Mouse (Mus musculus): ENCODE results near the gene Fgf9. TPM values are rescaled to one million over a fixed set of nuclear protein-coding genes. Genes with fewer than 3 reads are reported as not detected.

The Fgf9 gene
- polyA plus RNA-seq, 1 experiment, result 0.11 TPM

- Histone ChIP-seq H3K27ac (ENCODE audit: control insufficient read depth, insufficient read depth, low read depth, low read length) (no peak overlapping the region), H3K4me3 (ENCODE audit: control insufficient read depth, low read depth, low read length) (no peak overlapping the region), H3K27me3 (ENCODE audit: control insufficient read depth, insufficient read depth, low read length) (no peaks in the 10 kb centered on the region), H3K4me1 (ENCODE audit: control insufficient read depth, insufficient read depth, low read length) (no peaks in the 10 kb centered on the region), H3K36me3 (ENCODE audit: control insufficient read depth, insufficient read depth, low read length) (no peaks in the 10 kb centered on the region)
- TF ChIP-seq POLR2A (IDR thresholded peaks at IDR 0.05; ENCODE audit: control insufficient read depth, low read depth, low read length) (no peak), CTCF (IDR thresholded peaks at IDR 0.05; ENCODE audit: control insufficient read depth, insufficient read depth, insufficient replicate concordance, low read depth, low read length) (no peak)
Measured at GRCm38 (mm10) chr14:58112341-58112740, 42.0 kb downstream of the Fgf9 start.

GRCm38 (mm10) chr14:58113180-58113579, 42.8 kb downstream of the Fgf9 start:
- Histone ChIP-seq H3K27ac (ENCODE audit: control insufficient read depth, insufficient read depth, low read depth, low read length) (no peak overlapping the region), H3K4me3 (ENCODE audit: control insufficient read depth, low read depth, low read length) (no peak overlapping the region), H3K4me1 (ENCODE audit: control insufficient read depth, insufficient read depth, low read length) (no peaks in the 10 kb centered on the region), H3K27me3 (ENCODE audit: control insufficient read depth, insufficient read depth, low read length) (no peaks in the 10 kb centered on the region), H3K36me3 (ENCODE audit: control insufficient read depth, insufficient read depth, low read length) (no peaks in the 10 kb centered on the region)
- TF ChIP-seq CTCF (IDR thresholded peaks at IDR 0.05; ENCODE audit: control insufficient read depth, insufficient read depth, insufficient replicate concordance, low read depth, low read length), result no peak
- no peak for TF ChIP-seq POLR2A (IDR thresholded peaks at IDR 0.05; ENCODE audit: control insufficient read depth, low read depth, low read length)

- Histone ChIP-seq H3K27me3 (ENCODE audit: control insufficient read depth, insufficient read depth, low read length) (no peaks in the 10 kb centered on the region), H3K4me1 (ENCODE audit: control insufficient read depth, insufficient read depth, low read length) (no peaks in the 10 kb centered on the region), H3K27ac (ENCODE audit: control insufficient read depth, insufficient read depth, low read depth, low read length) (no peak overlapping the region), H3K36me3 (ENCODE audit: control insufficient read depth, insufficient read depth, low read length) (no peaks in the 10 kb centered on the region), H3K4me3 (ENCODE audit: control insufficient read depth, low read depth, low read length) (no peak overlapping the region)
- TF ChIP-seq CTCF (IDR thresholded peaks at IDR 0.05; ENCODE audit: control insufficient read depth, insufficient read depth, insufficient replicate concordance, low read depth, low read length), result no peak
- no peak for TF ChIP-seq POLR2A (IDR thresholded peaks at IDR 0.05; ENCODE audit: control insufficient read depth, low read depth, low read length)
Measured at GRCm38 (mm10) chr14:58114146-58114545, 43.8 kb downstream of the Fgf9 start.

GRCm38 (mm10) chr14:58124625-58125024, 54.3 kb downstream of the Fgf9 start:
- TF ChIP-seq CTCF (IDR thresholded peaks at IDR 0.05; ENCODE audit: control insufficient read depth, insufficient read depth, insufficient replicate concordance, low read depth, low read length) (no peak), POLR2A (IDR thresholded peaks at IDR 0.05; ENCODE audit: control insufficient read depth, low read depth, low read length) (no peak)
- no peaks in the 10 kb centered on the region for H3K36me3 ChIP-seq (ENCODE audit: control insufficient read depth, insufficient read depth, low read length)
- H3K4me3 ChIP-seq (ENCODE audit: control insufficient read depth, low read depth, low read length), result no peak overlapping the region
- H3K4me1 ChIP-seq (ENCODE audit: control insufficient read depth, insufficient read depth, low read length), result no peaks in the 10 kb centered on the region; the same call in none of the 2 replicates
- no peak overlapping the region for H3K27ac ChIP-seq (ENCODE audit: control insufficient read depth, insufficient read depth, low read depth, low read length)
- no peaks in the 10 kb centered on the region for H3K27me3 ChIP-seq (ENCODE audit: control insufficient read depth, insufficient read depth, low read length)

GRCm38 (mm10) chr14:58126508-58126907, 56.2 kb downstream of the Fgf9 start:
- no peaks in the 10 kb centered on the region; the same call in none of the 2 replicates for H3K4me1 ChIP-seq (ENCODE audit: control insufficient read depth, insufficient read depth, low read length)
- H3K4me3 ChIP-seq (ENCODE audit: control insufficient read depth, low read depth, low read length), result peak overlapping the region; percentile 76; the same call in 1 of the 2 replicates
- no peak overlapping the region for H3K27ac ChIP-seq (ENCODE audit: control insufficient read depth, insufficient read depth, low read depth, low read length)
- no peak for TF ChIP-seq POLR2A (IDR thresholded peaks at IDR 0.05; ENCODE audit: control insufficient read depth, low read depth, low read length)
- TF ChIP-seq CTCF (IDR thresholded peaks at IDR 0.05; ENCODE audit: control insufficient read depth, insufficient read depth, insufficient replicate concordance, low read depth, low read length), result no peak
- no peaks in the 10 kb centered on the region for H3K36me3 ChIP-seq (ENCODE audit: control insufficient read depth, insufficient read depth, low read length)
- H3K27me3 ChIP-seq (ENCODE audit: control insufficient read depth, insufficient read depth, low read length), result no peaks in the 10 kb centered on the region

GRCm38 (mm10) chr14:58139506-58140055, 69.2 kb downstream of the Fgf9 start:
- no peak for TF ChIP-seq POLR2A (IDR thresholded peaks at IDR 0.05; ENCODE audit: control insufficient read depth, low read depth, low read length)
- TF ChIP-seq CTCF (IDR thresholded peaks at IDR 0.05; ENCODE audit: control insufficient read depth, insufficient read depth, insufficient replicate concordance, low read depth, low read length), result no peak
- Histone ChIP-seq H3K36me3 (ENCODE audit: control insufficient read depth, insufficient read depth, low read length) (no peaks in the 10 kb centered on the region), H3K4me3 (ENCODE audit: control insufficient read depth, low read depth, low read length) (no peak overlapping the region), H3K27me3 (ENCODE audit: control insufficient read depth, insufficient read depth, low read length) (no peaks in the 10 kb centered on the region), H3K27ac (ENCODE audit: control insufficient read depth, insufficient read depth, low read depth, low read length) (no peak overlapping the region), H3K4me1 (ENCODE audit: control insufficient read depth, insufficient read depth, low read length) (no peaks in the 10 kb centered on the region)

- Histone ChIP-seq H3K27me3 (ENCODE audit: control insufficient read depth, insufficient read depth, low read length) (no peaks in the 10 kb centered on the region), H3K4me3 (ENCODE audit: control insufficient read depth, low read depth, low read length) (peak overlapping the region; percentile 13), H3K36me3 (ENCODE audit: control insufficient read depth, insufficient read depth, low read length) (no peaks in the 10 kb centered on the region), H3K4me1 (ENCODE audit: control insufficient read depth, insufficient read depth, low read length) (peaks cover 4% of the 10 kb centered on the region), H3K27ac (ENCODE audit: control insufficient read depth, insufficient read depth, low read depth, low read length) (no peak overlapping the region)
- TF ChIP-seq CTCF (IDR thresholded peaks at IDR 0.05; ENCODE audit: control insufficient read depth, insufficient read depth, insufficient replicate concordance, low read depth, low read length), result no peak
- TF ChIP-seq POLR2A (IDR thresholded peaks at IDR 0.05; ENCODE audit: control insufficient read depth, low read depth, low read length), result no peak
Measured at GRCm38 (mm10) chr14:58149637-58150470, 79.5 kb downstream of the Fgf9 start.

Measured in testis, adult 2 months (tissue).